Mouse (Mus musculus) CH12.LX (cell line): Measurements from ENCODE around the gene Cd3g.

ENCODE experiments used
- HCFC1 ChIP-seq: IDR thresholded peaks from 2 replicates; pipeline ENCODE4 v1.6.1; 2012; ENCODE audit warnings: low read depth, mild to moderate bottlenecking, inconsistent platforms, low read length, improper control_type of control experiment
- MAX ChIP-seq: IDR thresholded peaks from 2 replicates; pipeline ENCODE4 v1.6.1; 2011; ENCODE audit warnings: low read length, improper control_type of control experiment

DNA sequence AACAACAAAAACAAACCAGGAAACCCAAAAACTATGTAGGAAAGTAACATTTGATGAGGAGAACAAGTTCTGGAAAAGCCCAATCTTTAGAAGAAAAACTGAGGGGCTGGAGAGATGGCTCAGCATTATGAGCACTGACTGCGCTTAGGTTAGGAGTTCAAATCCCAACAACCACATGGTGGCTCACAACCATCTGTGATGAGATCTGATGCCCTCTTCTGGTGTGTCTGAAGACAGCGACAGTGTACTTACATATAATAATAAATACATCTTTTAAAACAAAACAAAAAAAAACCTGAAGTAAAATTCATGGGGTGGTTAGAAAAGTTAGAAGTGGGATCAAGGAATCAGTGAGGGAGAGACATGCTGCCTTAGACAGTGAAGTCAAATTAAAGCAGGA, 58.7 kb downstream of the Cd3g start:
- no peak for TF ChIP-seq MAX
- no peak for TF ChIP-seq HCFC1
